Mouse (Mus musculus): ENCODE results near the gene Fggy. TPM values are rescaled to one million over a fixed set of nuclear protein-coding genes. Genes with fewer than 3 reads are reported as not detected.
A peak's percentile ranks its signal among the peaks of the same experiment; 100 is the strongest.

Gene Fggy
- total RNA-seq, 2 experiments from 2014 or later, result 18.3 to 22.1 TPM

GRCm38 (mm10) chr4:95659024-95659423, 101.7 kb downstream of the Fggy start:
- no peak for DNase-seq (ENCODE audit: low spot score in 2 of 2)

- no peak for DNase-seq (ENCODE audit: low spot score in 2 of 2)
These were observed 106.3 kb downstream of the Fggy start for GRCm38 (mm10) chr4:95663596-95663995.

DNA sequence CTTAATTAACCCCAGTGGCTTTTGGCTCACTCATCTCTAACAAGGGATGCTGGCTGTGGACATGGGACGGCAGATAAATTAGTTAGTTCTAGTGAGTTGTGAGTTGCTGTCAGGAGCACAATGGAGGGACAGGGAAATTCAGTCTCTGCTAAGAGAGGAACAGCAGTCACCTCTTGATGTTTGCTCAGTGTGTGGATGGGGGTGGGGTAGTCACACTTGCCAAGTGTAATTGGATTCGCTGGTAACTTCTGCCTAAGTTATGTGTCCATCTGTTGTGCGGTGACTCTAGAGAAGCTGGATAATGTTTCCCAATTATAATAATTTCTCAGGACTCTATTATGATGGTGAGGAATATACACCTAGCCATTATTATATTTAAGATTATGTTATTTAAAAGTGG, 107.0 kb downstream of the Fggy start:
- DNase-seq (ENCODE audit: low spot score in 2 of 2), result no peak

- no peak for DNase-seq (ENCODE audit: low spot score in 2 of 2)
These were observed 109.1 kb downstream of the Fggy start for GRCm38 (mm10) chr4:95666284-95666889.

- peak in 1 of 2 experiments; percentile 37 for DNase-seq (ENCODE audit: low spot score in 2 of 2)
These were observed 109.6 kb downstream of the Fggy start for GRCm38 (mm10) chr4:95666896-95667295.

- no peak for DNase-seq (ENCODE audit: low spot score in 2 of 2)
These were observed 110.3 kb downstream of the Fggy start for GRCm38 (mm10) chr4:95667595-95667994.

GRCm38 (mm10) chr4:95668543-95668942, 111.2 kb downstream of the Fggy start:
- no peak for DNase-seq (ENCODE audit: low spot score in 2 of 2)

GRCm38 (mm10) chr4:95669336-95669735, 112.0 kb downstream of the Fggy start:
- no peak for DNase-seq (ENCODE audit: low spot score in 2 of 2)

DNA sequence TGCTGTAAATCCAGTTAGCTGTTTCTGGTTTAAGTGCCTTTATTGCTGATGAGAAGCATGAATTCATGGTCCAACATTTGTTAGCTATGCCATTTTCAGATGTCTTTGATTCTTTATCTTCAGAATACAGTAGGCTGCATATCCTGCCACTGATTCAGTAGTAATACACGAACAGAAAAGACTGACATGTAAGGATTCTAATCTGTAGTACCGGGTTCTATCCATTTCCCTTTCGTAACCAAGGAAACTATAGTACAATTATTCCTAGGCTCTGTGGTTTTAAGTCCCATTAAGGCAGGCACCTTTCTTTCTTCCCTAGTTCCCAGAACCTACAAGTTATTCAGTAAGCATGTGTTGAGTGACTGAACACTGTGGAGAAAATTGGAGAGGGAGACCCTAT, 113.3 kb downstream of the Fggy start:
- DNase-seq (ENCODE audit: low spot score in 2 of 2), result no peak

- no peak for DNase-seq (ENCODE audit: low spot score in 2 of 2)
These were observed 114.7 kb downstream of the Fggy start for GRCm38 (mm10) chr4:95672039-95672438.

GRCm38 (mm10) chr4:95676390-95676789, 119.1 kb downstream of the Fggy start:
- DNase-seq (ENCODE audit: low spot score in 2 of 2), result no peak

- DNase-seq (ENCODE audit: low spot score in 2 of 2), result no peak
These were observed 123.6 kb downstream of the Fggy start for GRCm38 (mm10) chr4:95680756-95681449.

DNA sequence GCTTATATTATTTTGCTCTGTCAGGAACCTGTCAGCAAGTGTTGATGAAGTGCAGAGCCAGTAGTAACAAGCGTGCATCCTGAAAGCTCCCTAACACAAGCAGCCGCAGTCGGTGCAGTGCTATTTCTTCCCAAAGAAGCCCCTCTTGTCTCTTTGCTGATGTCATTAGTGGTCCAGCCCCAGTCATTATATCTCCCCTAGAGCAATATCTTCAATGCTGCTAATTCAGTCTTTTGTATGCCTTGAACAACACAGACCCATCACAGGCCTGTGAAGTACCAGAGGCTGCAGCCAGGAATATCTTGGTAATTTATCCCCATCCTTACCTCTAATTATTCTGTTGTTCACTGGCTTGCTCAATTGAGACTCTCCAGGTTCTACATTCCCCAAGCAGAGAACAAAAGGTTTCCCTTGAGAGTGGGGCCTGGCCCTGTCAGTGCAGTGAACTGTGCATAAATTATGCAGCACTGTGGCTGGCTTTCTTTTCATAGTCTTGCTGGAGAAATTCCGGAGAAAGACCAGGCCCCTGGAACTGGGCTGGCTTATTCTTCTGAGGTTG, 127.3 kb downstream of the Fggy start:
- DNase-seq (ENCODE audit: low spot score in 2 of 2), result no peak

- DNase-seq (ENCODE audit: low spot score in 2 of 2), result no peak
These were observed 129.5 kb downstream of the Fggy start for GRCm38 (mm10) chr4:95686775-95687174.

DNA sequence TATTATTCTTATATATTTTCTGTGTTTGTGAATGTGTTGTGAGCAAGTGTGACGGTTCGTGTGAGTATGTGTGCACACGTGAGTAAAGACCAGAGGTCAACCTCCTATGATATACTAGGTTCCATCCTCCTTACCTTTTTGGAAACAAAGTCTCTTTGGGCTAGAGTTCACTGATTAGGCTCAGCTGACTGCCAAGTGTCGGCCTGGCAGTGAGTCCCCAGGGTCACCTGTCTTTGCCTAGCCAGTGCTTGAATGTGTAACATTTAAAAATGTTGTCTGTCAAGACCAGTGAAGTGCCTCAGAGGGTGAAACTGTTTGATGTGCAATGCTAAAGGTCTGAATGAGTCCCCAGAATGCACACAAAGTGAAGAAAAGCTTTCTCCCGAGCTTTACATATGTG, 130.0 kb downstream of the Fggy start:
- DNase-seq (ENCODE audit: low spot score in 2 of 2), result no peak

DNA sequence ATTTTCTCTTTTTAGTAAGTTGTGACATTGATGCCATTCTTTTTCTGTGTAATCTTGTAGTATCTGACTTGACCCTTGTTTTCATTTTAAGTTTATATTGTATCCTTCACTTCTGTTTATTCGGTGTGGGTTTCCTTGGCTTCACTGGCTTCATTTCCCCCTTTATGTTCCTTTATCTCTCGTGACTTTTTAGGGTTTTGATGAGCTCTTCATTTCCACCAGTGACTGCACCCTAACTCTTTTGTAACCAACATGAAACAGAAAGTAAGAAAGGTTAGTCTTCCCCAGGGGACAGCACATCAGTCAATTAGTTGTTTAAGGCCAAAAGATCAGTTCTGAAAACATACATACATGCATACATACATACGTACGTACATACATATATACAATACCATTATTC, 130.9 kb downstream of the Fggy start:
- DNase-seq (ENCODE audit: low spot score in 2 of 2), result no peak

DNA sequence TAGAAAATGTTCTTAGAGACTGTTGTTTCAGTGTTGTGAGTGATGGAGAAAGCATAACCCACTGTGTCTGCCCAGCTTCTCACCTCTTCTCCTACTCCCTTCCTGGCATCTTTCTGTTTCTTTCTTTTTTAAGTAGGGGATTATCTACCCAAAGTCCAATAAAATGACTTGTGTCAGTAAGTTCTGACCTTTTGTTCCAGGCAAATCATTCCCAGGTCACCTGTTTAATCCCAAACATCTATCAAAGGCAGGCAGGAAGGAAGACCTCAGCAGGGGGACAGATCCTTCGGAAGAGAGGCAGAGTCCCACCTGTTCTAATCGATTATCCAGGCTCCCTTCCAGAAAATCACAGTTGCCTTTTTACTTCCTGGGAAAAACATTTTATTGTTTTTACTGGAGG, 143.1 kb downstream of the Fggy start:
- DNase-seq (ENCODE audit: low spot score in 2 of 2), result no peak

- DNase-seq (ENCODE audit: low spot score in 2 of 2), result no peak
These were observed 150.9 kb downstream of the Fggy start for GRCm38 (mm10) chr4:95707941-95708897.

DNA sequence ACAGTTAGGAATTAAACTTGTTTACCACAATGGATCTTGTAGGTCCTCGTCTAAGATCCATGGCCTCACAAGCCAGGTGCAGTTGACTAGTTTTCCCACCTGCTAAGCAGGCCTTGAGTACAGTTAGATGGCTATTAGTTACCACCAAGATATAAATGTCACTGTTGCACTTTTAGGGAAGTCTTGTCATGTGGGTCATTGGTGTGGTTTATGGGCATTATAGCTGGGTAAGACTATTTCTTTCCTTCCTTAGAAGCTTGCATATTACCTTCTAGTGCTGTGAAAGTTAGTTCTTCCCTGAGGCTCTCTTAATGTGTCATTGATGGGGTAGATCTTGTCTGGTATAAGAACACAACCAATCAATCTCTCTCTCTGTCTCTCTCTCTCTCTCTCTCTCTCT, 152.4 kb downstream of the Fggy start:
- DNase-seq (ENCODE audit: low spot score in 2 of 2), result no peak

GRCm38 (mm10) chr4:95712802-95713201, 155.5 kb downstream of the Fggy start:
- no peak for DNase-seq (ENCODE audit: low spot score in 2 of 2)

DNA sequence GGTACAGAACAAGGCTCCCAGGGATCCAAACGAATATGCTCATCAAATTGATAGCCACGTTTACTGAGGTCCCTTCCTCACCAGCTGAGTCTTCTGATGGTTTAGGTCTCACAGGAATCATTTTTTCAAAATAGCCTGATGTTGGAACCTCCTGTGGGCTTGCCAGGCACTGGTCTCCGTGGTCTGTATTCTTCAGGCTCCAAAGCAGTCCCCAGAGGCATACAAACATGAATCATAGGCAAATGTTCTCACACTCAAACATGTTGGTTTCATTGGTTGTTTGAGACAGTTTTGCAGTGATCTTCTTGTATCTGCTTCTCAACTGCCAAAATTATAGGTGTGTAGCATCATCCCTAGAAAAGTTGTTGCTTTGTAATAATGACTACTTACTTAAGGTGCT, 156.0 kb downstream of the Fggy start:
- no peak for DNase-seq (ENCODE audit: low spot score in 2 of 2)

GRCm38 (mm10) chr4:95716137-95716536, 158.8 kb downstream of the Fggy start:
- no peak for DNase-seq (ENCODE audit: low spot score in 2 of 2)
